Mouse (Mus musculus) left cerebral cortex, postnatal 25 days (tissue): Measurements from ENCODE around the gene Pcca. TPM values are rescaled to one million over a fixed set of nuclear protein-coding genes. Genes with fewer than 3 reads are reported as not detected.

ENCODE experiments used
- DNase-seq, 2 experiments: peaks; one replicate each; pipeline ENCODE4 v3.0.0; 2022; ENCODE audit warnings: low spot score in 2 of 2, mixed read lengths in 1 of 2
- intact Hi-C: fragments of 180-260 bp; cut with DNase I; formaldehyde crosslinking; loops from one replicate; pipeline ENCODE4 v1.15.1; 2025
- total RNA-seq, 2 experiments: library from RNA; stranded (reverse); gene quantifications; 2 replicates each; pipeline ENCODE4 v1.2.3; 2021

Pcca gene
- total RNA-seq, 2 experiments from 2014 or later: 31.3 to 32.4 TPM

DNA sequence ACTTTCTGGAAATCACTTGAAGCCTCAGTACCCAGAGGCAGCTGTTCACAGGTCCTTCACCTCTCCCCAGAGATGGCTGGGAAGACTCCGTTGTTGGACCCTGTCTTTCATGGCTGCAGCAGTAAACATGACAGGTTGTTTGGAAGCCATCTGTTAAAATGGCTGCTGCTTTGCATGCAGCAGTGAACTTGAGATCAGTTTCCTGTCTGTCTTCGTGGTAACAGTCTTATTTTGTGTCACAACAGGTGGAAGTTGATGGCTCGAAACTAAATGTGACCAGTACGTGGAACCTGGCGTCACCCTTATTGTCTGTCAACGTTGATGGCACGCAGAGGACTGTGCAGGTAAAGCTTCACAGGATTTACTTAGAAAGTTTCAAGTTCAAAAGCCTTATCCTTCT, 256.0 kb downstream of the Pcca start:
- intact Hi-C loops: no loop called here
- DNase-seq: no peak

- intact Hi-C loops: no loop called here
- DNase-seq: no peak
Measured at GRCm38 (mm10) chr14:122793368-122793767, 259.2 kb downstream of the Pcca start.

DNA sequence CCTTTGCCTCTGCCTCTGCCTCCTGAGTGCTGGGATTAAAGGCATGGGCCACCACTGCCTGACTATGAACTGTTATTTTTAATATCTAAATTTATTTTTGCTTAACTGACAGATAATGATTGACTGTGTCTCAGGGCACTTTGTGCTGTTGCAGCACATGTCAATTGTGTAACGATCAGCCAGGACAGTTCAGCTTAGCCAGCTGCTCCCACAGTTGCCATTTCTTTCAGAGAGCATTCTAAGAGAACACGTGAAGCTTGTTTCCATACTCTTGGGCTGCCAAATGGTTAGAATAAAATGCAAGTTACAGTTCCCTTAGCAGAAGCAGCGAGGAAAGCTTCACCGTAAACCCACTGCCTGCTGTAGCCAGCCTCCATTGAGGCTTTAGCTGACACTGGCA, 266.2 kb downstream of the Pcca start:
- DNase-seq: no peak

DNA sequence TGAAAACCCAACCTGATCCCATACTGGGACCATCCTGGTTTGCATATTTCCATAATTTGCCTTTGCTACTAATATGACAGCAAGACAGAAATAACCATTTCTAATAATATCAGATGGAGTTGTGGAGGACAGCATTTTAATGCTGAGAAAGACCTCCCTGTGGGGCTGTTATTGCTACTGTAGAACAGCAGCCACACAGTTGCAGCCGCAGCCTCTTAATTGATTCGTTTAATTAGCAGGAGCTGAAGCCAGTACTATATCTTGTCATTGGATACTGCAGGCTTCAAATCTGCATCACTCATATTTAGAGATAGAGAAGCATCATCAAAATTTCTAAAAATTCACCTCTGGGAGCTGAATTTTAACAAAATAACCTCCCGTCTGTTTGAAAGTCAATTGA, 286.9 kb downstream of the Pcca start:
- intact Hi-C loops: no loop called here
- no peak for DNase-seq

More for the DNA sequence above, 266.2 kb downstream of the Pcca start:
- intact Hi-C loops: no loop called here

DNA sequence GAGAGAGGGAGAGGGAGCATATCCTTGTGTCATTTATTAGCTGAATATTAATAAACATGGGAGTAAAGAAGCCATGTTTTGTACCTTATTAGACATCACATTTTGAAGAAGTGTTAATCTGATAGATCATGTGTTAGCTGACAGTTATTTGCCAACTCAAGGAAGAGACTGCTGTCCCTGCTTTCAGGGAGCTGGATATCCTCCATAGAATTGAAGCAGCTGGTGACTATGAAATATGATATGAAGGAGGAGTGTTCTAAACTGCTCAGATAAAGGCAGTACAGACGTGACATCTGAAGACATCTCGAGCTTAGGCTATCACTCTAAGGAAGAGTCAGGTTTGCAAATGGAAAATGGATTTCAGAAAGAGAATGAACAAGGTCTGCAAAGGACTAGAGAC, 289.7 kb downstream of the Pcca start:
- intact Hi-C loops: no loop called here
- DNase-seq: no peak

DNA sequence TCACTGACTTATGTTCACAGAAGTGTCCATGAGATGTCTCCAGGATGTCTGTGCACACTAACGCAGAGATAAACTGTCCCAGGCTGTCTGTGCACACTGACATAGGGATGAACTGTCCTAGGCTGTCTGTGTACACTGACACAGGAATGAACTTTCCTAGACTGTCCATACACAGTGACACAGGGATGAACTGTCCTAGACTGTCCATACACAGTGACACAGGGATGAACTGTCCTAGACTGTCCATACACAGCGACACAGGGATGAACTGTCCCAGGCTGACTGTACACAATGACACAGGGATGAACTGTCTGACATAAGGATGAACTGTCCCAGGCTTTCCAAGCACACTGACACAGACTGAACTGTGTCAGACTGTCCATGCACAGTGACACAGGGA, 291.3 kb downstream of the Pcca start:
- DNase-seq: no peak
- intact Hi-C loops: no loop called here

GRCm38 (mm10) chr14:122830433-122830832, 296.3 kb downstream of the Pcca start:
- DNase-seq: no peak
- intact Hi-C loops: no loop called here

DNA sequence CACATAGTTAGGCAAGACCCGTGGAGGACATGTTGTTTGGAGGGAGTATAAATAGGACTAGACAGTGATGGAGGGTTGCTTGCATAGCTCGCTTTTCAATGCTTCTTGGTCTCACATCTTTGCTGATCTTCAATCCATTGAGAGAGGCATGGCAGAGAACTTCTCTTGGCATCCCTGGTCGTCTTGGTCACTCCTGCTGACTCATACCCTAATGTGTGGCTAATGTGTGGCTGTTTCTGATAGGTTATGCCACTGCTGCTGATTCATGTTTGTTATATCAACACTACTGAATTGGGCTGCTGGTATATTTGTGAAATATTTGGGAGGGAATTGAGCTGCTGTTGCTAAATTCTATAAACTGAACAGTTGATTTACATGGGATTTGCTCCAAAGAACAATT, 299.5 kb downstream of the Pcca start:
- intact Hi-C loops: no loop called here
- no peak for DNase-seq

DNA sequence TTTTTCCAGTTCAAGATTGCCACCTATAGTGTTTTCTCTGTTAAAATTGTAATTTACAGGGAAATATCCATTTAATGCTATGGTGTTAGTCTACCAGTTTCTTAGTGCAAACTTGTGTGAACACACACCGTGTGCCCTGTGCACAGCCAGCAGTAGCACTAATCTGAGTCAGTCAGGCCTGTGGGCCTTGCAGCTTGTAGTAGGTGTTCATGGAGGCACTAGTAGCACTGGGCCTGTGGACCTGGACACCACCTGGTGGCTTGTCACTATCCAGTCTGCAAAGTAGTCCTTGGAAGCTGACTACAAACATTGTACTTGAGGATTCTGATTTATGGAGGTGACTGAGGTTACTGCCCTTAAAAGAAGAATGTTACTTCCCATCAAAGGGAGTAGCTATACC, 300.6 kb downstream of the Pcca start:
- DNase-seq: no peak
- intact Hi-C loops: no loop called here

DNA sequence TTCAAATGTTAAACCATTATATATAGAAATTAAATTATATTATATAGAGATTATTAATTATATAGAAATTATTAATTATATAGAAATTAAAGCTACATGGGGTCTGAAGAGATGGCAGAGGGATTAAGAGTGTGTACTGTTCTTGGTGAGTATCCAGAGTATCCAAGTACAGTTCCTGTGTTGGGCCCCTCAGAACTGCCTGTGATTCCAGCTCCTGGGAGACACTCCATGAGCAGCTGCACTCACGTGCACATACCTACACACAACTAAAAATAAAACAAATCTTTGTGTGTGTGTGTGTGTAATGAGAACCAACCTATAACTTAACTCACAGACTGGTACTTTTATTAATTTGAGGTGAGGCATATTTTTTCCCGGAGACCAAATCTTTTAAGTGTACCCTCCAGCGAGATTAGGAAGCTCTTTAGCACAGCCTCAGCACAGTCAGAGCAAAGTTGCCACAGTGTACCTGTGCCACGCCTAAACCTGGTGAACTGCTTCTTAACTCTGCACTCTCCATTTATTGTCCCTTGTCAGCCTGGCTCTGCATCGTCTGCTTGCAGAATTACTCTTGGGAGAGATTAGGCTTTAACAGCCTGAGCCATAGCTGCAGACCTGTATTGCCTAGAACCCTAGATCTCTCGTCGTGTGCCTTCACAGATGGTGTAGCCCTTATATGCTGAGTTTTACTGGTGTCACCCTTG, 301.5 kb downstream of the Pcca start:
- intact Hi-C loops: no loop called here

GRCm38 (mm10) chr14:122836221-122836620, 302.1 kb downstream of the Pcca start:
- no peak for DNase-seq
- intact Hi-C loops: no loop called here

More for the DNA sequence above, 301.5 kb downstream of the Pcca start:
- no peak for DNase-seq

GRCm38 (mm10) chr14:122837018-122837417, 302.9 kb downstream of the Pcca start:
- DNase-seq: no peak
- intact Hi-C loops: no loop called here

GRCm38 (mm10) chr14:122852506-122853057, 318.5 kb downstream of the Pcca start:
- intact Hi-C loops: no loop called here
- no peak for DNase-seq

GRCm38 (mm10) chr14:122859792-122860191, 325.7 kb downstream of the Pcca start:
- no peak for DNase-seq
- intact Hi-C loops: no loop called here

- intact Hi-C loops: no loop called here
- peak in 1 of 2 experiments; percentile 20 for DNase-seq
Measured at GRCm38 (mm10) chr14:122862623-122863022, 328.5 kb downstream of the Pcca start.

DNA sequence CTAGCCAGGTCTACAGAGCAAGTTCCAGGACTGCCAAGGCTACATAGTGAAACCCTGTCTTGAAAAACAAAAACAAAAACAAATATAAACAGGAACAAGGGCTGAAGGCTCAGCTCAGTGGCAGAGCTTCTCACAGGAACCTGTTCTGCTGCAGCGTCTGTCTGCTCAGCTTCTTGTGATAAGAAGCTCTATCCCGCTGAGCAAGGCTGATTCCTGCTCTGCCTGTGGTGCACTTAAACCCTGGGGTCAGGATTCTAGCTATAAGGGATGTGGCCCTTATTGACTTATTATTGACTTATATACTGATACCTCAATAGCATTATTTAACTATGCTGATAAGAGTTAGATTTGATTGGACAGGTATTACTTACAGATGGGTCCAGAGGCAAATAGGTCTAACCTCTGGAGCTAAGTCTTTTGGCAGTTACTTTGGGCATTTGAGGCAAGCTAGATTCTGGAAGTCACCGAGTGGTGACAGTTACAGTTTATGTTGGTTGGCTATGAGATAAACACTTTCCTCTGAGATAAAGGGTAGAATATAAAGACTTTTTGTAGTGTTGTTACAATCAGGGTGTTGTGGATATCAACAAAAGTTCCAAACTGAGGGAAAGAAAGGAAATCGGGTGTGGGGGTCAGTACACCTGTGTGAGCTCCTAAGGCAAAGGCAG, 331.5 kb downstream of the Pcca start:
- no peak for DNase-seq
- intact Hi-C loops: no loop called here

DNA sequence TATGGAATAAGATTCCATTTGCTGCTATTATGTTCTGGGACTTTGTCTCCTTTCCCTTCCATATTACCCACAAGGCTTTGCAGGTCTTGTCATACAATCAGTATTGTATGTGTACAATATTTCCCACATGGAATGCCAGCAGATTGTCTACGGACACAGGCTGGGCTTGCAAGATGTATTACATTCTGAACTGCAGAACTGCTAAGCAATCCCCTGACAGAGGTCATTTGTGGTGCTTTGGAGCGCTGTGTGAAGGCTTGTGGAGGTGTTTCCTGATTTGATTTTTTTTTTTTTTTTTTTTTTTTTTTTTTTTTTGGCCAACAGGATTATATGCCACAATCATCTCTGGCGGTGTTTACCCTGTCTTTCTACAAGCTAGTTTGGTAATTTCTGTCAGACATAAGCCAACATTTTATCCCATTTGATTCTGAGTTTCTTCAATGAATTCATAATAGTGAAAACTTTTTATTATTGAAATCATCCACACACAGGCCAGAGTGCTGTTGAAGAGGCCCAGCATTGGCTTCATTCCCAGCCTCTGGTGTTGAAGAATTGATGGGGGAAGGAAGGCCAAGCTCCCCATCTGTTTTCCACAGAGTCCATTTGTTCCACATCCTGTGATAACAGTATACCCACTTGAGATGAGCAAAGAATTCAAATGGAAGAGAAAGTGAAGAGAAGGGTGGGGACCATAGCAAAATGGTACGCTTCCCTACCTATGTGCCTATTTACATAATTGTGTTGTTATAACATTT, 333.6 kb downstream of the Pcca start:
- intact Hi-C loops: no loop called here
- DNase-seq: peak in 1 of 2 experiments; percentile 21

DNA sequence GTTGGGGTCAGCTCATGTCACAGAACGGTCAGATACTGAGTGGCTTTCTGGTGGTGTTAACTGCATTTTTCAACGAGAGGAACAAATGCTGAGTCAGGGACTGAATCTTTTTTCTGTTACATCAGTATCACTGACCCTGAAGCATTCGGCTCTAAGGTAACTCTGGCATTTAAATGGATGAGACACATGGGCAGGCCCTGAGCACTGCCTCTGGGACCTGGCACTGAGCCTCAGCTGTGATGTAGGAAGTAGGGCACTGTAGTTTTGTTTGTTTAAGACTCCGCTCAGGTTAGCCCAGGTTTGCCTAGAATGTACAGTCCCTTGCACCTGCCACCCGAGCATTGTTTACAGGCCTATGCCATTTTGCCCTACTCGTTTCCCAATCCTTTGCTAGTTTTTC, 335.7 kb downstream of the Pcca start:
- intact Hi-C loops: loop anchor here (10.0 kb wide), 1 partner anchor 385 kb away; no protein-coding TSS in a partner anchor
- no peak for DNase-seq

DNA sequence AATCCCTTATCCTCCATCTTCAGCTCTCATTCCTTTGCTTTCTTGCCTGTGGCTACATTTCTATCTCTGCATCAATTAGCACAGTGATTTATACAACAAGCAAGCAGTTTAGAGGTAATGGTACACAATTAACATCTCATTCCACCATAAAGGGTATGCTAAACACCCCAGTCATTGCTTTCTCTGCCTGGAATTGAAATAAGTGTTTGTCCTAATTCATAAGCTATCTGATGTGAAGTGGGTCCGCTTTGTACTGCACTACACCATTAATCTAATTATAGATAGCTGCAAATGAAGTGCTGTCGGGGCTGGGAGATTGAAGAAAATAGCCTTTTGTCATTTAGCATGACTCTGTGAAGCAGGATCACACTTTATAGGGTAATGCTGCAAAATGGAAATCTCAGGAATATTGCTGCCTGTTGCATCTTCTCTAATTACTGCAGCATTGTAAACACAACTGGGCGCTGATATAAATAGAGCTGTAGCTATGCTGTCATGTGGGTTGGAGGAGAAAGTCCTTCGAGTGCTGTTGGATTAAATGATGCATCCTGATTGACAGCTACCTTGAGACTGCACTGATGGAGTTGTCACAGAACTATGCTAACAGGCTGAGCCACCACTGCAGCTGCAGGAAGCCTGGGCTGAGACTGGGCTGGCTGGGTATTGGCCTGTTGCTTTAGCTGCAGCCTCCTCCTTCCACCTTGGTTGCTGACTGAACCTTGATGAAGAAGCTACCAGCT, 337.9 kb downstream of the Pcca start:
- intact Hi-C loops: loop anchor here (10.0 kb wide), 1 partner anchor 387 kb away; no protein-coding TSS in a partner anchor
- DNase-seq: no peak

DNA sequence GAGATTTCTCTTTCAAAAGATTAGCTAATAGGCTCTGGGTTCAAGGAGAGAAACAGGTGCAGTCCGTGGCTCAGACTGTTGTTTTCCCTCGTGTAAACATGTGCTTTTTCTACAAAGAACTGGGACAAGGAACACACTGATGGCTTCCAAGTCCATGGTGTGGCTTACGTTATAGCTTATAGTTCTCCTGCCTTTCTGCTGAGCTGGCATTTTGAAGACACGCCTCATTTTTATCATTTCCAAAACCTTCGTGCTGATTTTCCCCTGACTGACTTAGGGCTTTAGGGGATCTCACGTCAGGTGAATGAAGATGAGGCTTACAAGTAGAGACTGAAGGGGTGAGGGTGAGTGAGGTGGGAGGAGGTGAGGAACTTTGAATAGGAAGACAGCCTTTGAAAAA, 338.5 kb downstream of the Pcca start:
- intact Hi-C loops: loop anchor here (10.0 kb wide), 1 partner anchor 388 kb away; no protein-coding TSS in a partner anchor
- DNase-seq: no peak
